22 mouse cellular contexts compared by ENCODE assay signal in the genomic region with DNA sequence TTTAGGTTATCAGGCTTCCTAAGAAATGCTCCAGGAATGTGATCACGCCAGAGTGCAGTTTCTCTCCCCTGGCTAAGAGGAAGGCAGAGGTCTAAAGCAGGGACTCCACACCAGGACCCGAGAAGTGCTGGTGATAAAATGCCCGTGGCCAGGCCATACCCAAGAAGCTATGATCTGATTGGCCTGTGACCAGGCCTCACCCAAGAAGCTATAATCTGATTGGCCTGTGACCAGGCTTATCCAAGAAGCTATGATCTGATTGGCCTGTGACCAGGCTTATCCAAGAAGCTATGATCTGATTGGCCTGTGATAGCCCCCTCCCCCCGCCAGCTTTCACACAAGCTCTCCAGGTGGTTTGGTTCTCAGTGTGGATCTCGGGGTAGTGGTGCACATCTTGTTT.
DNase-seq lines count a peak whose midpoint lies in the region; ATAC-seq lines count a peak whose summit lies in the region.
"Had no signal": no experiment of that assay in that cellular context is flagged by ENCODE, and none has a peak within 500 bp of the region (broad histone marks: within the 10 kb centered on the region; RNA-seq: fewer than 3 reads in every experiment).

No protein-coding gene starts in this region.

- H3K9ac ChIP-seq in neural tube, embryonic 15.5 days (replicated peaks), result no peak overlapping the region
- H3K9ac ChIP-seq: embryonic facial prominence, embryonic 12.5 days; forebrain, embryonic 13.5 days; hindbrain, embryonic 14.5 days; lung, embryonic 15.5 days; midbrain, embryonic 15.5 days had no signal

- no peaks in the 10 kb centered on the region for H3K9me3 ChIP-seq in neural tube, embryonic 15.5 days (replicated peaks)
- H3K9me3 ChIP-seq: embryonic facial prominence, embryonic 12.5 days; forebrain, embryonic 13.5 days; lung, embryonic 15.5 days; midbrain, embryonic 15.5 days had no signal

- no peak overlapping the region for H3K27ac ChIP-seq in neural tube, embryonic 15.5 days (replicated peaks)
- H3K27ac ChIP-seq: embryonic facial prominence, embryonic 12.5 days; forebrain, embryonic 13.5 days; hindbrain, embryonic 14.5 days; lung, embryonic 15.5 days; midbrain, embryonic 15.5 days had no signal

- no peak overlapping the region for H3K4me3 ChIP-seq in neural tube, embryonic 15.5 days (replicated peaks)
- H3K4me3 ChIP-seq: embryonic facial prominence, embryonic 12.5 days; erythroblast, embryonic 14.5 days; forebrain, embryonic 13.5 days; lung, embryonic 15.5 days; midbrain, embryonic 15.5 days; myocyte had no signal

- 95% methylated on average over 5 of the region's 5 CpGs for WGBS in neural tube, embryonic 15.5 days

- intact Hi-C loops in heart, postnatal 36 days (cut with DNase I), result no loop called here

- H3K27me3 ChIP-seq in neural tube, embryonic 15.5 days (replicated peaks), result no peaks in the 10 kb centered on the region
- H3K27me3 ChIP-seq: embryonic facial prominence, embryonic 12.5 days; forebrain, embryonic 13.5 days; lung, embryonic 15.5 days; midbrain, embryonic 15.5 days had no signal

- ATAC-seq in neural tube, embryonic 15.5 days (ENCODE audit: low FRiP score), result no peak
- ATAC-seq: forebrain, embryonic 13.5 days; midbrain, embryonic 15.5 days had no signal

- DNase-seq in heart, adult 11 months, result peak; percentile 94
- DNase-seq in heart, postnatal 36 days, result no peak
- peak; percentile 20 to 33 for DNase-seq in lung, adult 18-20 months
- DNase-seq in lung, postnatal 25 days (ENCODE audit: low spot score), result no peak
- peak; percentile 20 for DNase-seq in adipocyte (ENCODE audit: low spot score)
- DNase-seq in lung, postnatal 36 days, result peak; percentile 30
- no peak for DNase-seq in adrenal gland, adult 8-10 months
- DNase-seq: adrenal gland, postnatal 10 days; cerebellum, adult 9-11 months; gastrocnemius, postnatal 14 days; kidney, adult 9 months; kidney, postnatal 36 days; right cerebral cortex, adult 18-20 months had no signal

- H3K4me1 ChIP-seq in neural tube, embryonic 15.5 days, result peaks cover 6% of the 10 kb centered on the region; the same call in 1 of the 2 replicates
- H3K4me1 ChIP-seq: embryonic facial prominence, embryonic 12.5 days had no signal

- no peaks in the 10 kb centered on the region for H3K36me3 ChIP-seq in neural tube, embryonic 15.5 days
- H3K36me3 ChIP-seq: embryonic facial prominence, embryonic 12.5 days; lung, embryonic 15.5 days; midbrain, embryonic 15.5 days had no signal

- no peak overlapping the region for H3K4me2 ChIP-seq in neural tube, embryonic 15.5 days
- H3K4me2 ChIP-seq: embryonic facial prominence, embryonic 12.5 days; forebrain, embryonic 13.5 days; hindbrain, embryonic 14.5 days; liver, embryonic 11.5 days; lung, embryonic 15.5 days; midbrain, embryonic 15.5 days had no signal

Comparison
In these comparisons a context has a peak if more than half of its experiments do, and no peak if none do; other contexts are left out.
1. DNase-seq: peak in heart, adult 11 months (single experiment), lung, adult 18-20 months (2 of 2), adipocyte (single experiment) and lung, postnatal 36 days (single experiment); none in heart, postnatal 36 days (0 of 2), lung, postnatal 25 days (single experiment) and adrenal gland, adult 8-10 months (single experiment).